Mouse (Mus musculus): ENCODE results near the gene Glod5. TPM values are rescaled to one million over a fixed set of nuclear protein-coding genes. Genes with fewer than 3 reads are reported as not detected.
"Not testable (repeated sequence)": the region's sequence is repeated elsewhere in the genome, so short reads cannot be mapped to it uniquely, and the experiment has no call there.

Gene Glod5
- polyA plus RNA-seq (2017; shearing (Covaris generic)) = not detected

DNA sequence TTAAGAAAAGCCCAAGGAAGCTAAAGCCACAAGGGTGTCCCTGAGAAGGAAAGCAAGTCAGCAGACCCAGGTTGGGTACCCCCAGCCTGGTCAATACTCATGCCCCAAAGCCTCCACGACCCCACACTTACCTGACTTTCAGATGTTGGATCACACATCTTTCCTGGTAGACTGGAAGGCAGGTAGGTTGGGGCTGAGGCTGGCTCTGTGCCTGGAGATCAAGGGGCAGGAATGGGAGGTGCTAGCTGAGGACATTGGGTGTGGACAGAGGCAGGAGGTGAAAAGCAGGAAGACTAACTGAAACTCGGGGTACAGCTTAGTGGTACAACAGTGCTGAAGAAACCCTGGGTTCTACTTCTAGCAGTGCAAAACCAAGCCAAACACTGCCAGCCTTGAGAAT is at the start of gene Glod5:
Gene Glod5 (minus strand): TSS at position 207 of the 400 bp plus-strand sequence.
- no peak for ATAC-seq

DNA sequence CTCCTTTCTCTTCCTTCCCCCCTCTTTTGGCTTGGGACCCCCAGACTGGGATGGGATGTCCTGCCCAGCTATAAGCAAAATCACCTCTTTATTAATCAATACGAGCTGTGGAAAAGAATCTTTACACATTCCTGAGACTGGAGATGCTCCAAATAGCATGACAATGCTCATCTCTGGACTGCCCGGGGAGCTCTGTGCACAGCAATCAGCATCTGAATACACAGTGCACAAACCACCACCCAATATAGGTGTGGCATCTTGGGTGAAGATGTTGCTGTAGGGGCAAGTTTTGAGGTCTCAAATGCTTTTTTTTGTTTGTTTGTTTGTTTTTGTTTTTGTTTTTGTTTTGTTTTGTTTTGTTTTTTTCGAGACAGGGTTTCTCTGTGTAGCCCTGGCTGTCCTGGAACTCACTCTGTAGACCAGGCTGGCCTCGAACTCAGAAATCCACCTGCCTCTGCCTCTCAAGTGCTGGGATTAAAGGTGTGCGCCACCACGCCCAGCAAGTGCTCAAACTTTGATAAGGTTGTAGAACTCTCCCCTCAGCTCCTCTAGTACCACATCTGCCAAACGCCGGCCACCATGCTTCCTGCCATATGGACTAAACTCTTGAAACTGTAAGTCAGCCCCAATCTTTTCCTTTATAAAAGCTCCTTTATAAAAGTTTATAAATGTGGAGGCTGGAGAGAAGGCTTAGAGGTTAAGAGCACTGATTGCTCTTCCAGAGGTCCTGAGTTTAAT is 32.9 kb upstream of the Glod5 start:
- not testable (repeated sequence) for ATAC-seq

DNA sequence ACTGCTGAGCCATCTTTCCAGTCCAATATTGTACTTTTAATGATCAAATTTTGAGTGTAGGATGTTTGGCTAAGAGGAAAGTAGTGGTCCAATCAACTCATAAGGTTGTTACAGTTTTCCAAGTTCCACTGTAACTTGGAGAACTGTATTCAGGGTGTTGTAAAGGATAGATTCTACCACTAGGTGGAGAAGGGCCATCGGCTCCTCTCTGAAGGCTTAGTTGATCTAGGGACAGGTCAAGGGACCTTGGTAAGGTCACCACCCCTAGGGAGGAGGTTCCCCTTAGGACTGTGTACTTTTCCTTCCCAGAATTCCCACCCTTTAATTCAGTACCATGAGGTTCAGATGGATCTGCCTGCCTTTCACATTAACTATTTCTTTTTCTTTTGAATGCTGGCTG is 14.7 kb upstream of the Glod5 start:
- no peak for ATAC-seq

DNA sequence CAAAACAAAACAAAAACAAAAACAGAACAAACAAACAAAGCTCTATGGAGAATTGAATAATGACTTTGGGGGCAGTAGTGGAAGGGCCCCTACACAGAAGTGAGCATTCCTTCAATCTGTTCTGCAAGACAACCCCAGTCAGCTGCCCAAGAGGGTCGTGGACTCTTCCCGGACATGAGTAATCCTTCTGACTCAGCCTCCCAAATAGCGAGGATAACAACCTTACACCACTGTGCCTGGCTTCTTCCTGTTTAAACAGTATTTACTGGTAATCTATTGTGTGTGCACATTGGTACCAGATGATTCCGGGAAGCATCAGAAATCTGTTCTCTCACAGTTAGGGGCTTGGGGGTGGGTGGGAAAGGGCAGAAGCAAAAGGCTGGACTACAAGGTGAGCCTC is 8.5 kb upstream of the Glod5 start:
- ATAC-seq = no peak

DNA sequence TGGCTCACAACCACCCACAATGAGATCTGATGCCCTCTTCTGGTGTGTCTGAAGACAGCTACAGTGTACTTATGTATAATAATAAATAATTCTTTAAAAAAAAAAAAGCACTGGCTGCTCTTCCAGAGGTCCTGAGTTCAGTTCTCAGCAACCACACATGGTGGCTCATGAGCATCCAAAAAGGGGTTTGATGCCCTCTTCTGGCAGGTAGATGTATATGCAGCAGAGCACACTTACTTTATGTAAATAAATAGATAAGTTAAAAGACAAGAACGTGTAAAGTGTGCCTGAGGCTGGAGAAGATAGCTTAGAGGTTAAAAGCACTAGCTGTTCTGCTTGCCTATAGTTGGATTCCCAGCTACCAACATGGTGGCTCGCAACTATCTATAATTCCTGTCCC is 6.5 kb upstream of the Glod5 start:
- no peak for ATAC-seq

DNA sequence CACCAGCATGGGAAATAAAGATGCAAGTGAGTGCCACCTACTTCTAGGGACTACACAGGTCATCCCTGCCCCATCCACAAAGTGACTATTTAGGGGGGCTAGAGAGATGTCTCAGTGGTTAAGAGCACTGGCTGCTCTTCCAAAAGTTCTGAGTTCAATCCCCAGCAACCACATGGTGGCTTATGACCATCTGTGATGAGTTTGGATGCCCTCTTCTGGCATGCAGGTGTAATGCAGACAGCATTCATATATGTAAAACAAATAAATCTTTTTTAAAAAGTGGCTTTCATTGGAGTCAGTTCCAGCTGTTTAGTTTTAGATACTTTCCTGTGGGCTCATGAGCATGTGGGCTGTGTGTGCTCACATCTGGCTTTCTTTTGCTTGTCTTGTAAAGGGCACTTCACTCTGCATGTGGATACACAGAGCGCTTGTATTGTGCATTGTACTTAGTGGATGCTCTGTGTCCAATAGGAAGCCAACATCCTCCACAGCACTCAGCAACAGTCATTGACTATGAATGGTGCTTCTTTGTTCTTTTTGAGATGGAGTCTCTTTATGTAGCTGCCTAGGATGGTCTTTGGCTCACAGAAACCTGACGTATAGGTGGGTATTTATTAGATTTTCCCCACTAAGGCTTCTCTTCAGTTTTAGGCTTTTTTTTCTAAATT is 2.0 kb upstream of the Glod5 start:
- ATAC-seq = no peak

DNA sequence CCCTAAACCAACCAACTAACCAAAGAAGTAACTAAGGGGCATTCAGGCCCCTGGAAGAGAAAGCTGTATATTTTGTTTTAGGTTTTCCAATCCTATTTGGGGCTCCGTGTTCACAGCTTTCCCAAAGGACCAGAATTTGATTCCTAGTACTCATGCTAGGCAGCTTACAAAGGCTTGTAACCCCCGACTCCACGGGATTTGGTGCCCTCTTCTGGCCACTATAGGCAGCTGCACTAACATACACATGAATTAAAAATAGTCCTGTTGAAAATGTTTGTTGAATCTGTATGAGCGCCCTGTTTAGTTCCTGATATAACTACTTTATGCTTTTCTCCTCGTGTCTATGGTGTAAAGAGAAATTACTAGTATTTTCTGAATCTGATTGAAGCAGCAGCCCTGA is 1.1 kb downstream of the Glod5 start:
- no peak for ATAC-seq

DNA sequence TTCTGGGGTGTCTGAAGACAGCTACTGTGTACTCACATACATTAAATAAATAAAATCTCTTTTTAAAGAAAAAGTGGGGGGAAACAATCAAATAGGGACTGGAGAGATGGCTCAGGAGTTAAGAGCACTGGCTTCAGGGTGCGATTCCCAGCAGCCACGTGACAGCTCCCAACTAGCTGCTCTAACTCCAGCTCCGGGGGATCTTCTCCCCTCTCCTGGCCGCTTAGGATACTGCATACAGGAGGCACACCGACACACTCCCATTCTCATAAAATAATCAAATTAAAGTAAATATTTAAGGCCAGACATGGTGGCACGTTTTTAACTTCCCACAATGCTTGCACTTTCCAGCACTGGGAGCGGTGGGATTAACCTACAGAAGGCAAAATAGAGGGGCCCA is 2.6 kb downstream of the Glod5 start:
- ATAC-seq = not testable (repeated sequence)

DNA sequence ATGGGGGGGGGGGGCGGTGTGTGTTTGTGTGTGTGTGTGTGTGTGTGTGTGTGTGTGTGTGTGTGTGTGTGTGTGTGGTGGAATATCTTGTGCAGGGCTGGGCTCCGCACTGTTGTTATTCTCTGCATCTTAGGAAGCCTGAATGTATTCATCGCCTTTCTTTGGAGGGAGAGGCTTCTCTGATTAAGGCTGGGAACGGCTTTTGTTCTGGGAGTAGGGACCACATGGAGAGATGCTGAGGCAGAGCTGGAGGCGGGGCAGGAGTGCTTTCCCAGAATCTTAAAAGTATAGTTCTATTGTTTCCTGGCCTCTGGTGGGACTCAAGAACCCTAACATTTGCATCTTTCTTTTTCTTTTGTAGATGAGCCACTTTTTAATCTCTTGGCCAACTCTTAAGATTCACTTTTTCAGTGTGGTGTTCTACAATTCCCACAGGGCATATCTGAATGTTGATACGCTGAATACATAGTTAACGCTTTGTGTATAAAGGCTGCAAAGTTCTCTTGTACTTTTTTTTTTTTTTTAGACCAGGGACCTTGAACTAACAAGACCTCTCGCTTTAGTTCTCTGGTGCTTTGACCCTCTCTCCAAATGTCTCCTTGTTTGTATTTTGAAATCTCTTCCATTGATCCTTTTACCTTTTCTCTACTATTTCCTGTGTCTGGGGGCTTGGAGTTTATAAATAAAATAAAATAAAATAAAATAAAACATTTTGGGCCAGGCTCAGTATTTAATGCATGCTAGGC is 4.5 kb downstream of the Glod5 start:
- ATAC-seq = no peak

DNA sequence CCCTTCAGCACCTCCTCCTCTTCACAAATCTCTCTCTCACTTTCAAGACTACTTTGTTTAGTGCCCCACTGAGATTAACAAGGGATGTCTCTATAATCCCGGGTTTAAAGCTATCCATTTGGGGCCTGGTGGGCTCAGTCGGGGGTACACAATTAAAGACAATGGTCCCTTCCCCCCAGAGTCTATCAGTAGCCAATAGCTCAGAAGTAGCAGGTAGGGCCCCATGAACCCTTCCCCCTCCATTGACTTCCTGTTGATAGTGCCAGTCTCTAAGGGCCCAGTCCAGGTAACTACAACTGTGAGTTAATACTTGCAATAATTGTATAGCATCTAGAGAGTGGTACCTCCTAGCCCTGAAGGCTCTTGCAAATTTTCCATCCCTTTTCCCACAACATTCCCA is 5.1 kb downstream of the Glod5 start:
- ATAC-seq = no peak

DNA sequence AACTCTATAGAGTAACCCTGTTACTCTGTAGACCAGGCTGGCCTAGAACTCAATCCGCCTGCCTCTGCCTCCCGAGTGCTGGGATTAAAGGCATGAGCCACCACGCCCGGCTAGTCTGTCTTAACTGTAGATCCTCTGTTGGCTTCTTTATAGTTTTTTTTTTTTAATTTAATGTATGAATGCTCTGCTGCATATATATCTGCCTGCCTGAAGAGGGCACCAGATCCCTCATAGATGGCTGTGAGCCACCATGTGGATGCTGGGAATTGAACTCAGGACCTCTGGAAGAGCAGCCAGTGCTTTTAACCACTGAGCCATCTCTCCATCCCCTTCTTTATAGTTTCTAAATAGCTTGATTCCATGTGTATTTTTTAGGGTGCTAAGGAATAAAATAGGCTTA is 8.9 kb downstream of the Glod5 start:
- not testable (repeated sequence) for ATAC-seq

DNA sequence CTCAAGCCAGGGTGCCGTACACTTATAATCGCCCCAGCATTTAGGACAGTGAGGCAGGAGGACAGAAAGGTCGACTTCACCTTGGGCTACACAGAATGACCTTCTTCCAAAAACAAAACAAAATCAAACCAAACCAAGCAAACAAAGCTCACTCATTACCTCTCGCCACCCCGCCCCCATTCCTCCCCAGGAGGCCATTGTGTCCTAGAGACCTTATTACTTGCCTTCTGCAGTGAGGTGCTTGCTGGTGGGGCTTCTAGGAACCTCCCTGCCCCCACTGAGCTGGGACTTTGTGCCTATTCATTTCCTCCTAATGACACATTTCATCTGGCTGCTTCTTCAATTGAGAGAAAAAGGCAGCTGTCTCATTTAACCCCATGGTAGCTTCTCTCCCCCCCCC is 9.7 kb downstream of the Glod5 start:
- ATAC-seq = no peak

DNA sequence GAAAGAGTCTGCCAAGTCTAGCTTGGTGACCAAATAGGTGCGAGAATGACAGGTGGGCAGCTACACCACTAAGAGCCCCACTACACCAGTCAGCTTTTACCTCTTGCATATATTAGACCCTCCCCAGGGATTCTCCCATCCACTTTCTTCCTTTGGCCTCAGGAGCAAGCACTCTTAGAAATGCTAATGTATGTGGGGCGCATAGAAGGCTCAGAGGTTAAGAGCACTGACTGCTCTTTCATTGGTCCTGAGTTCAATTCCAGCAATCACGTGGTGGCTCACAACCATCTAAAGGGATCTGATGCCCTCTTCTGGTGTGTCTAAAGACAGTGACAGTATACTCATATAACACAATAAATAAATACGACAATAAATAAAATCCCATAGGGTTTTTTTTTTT is 15.3 kb downstream of the Glod5 start:
- no peak for ATAC-seq

DNA sequence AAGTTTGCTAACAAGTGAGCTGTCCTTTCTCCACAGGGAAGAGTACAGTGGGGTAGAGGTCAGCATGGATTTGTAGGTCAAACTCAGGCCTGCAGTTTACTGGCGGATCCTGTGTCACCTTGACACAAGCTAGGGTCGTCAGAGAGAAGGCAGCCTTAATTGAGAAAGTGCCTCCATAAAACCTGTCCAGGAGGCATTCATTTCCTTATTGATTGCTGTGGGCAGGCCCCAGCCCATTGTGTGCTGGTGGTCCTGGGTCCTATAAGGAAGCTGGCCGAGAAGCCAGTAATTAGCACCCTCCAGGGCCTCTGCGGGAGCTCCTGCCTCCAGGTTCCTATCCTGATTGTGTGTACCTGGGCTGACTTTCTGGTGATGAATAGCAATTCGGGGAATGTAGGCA is 16.3 kb downstream of the Glod5 start:
- ATAC-seq = no peak

DNA sequence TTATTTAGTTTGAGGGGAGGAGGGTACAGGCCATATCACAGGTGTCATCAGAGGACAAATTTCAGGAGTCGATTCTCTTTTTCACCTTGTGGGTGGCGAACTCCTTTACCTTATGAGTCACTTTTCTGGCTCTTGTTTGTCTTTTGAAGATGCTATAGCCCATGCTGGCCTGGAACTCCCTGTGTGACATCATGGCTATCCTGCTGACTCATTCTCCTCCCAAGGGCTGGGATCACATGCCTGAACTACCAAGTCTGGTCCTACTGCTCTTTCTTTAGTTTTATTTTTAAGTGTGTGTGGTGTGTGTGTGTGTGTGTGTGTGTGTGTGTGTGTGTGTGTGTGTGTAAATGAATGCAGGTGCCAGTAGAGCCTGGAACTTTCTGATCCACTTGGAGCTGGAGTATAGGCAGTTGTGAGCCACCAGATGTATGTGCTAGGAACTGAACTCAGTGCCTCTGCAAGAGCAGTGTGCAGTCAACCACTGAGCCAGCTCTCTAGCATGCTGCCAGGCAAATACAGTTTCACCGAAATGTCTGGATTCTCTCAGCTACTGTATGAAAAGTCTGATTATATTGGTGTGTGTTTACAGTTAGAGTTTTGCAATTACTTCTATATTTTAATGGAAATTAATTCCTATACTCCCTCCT is 17.6 kb downstream of the Glod5 start:
- no peak for ATAC-seq

DNA sequence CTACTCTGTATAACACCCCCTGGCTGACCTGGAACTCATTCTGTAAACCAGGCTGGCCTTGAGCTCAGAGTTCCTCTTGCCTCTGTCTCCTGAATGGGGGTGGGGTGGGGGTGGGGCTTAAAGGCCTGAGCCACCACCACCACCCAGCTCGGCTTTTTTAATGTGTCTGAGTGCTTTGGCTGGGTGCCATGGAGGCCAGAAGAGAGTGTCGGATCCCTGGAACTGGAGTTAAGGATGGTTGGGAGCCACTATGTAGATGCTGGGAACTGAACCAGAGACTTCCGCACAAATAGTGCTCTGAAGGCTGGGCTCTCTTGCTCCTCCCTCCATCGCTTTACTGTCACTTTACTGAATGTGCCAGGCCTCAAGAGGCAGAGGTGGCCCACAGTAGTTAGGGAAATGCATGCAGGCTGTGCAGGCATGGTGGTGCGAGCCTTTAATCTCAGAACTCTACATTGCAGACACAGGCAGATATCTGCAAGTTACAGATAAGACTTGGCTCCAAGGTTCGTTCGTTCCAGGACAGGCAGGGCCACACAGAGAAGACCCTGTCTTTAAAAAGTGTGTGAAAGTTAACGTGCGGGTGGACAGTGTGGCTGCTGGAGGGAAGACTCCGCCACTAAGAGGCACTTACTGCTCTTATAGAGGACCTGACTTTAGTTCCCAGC is 25.1 kb downstream of the Glod5 start:
- no peak for ATAC-seq

DNA sequence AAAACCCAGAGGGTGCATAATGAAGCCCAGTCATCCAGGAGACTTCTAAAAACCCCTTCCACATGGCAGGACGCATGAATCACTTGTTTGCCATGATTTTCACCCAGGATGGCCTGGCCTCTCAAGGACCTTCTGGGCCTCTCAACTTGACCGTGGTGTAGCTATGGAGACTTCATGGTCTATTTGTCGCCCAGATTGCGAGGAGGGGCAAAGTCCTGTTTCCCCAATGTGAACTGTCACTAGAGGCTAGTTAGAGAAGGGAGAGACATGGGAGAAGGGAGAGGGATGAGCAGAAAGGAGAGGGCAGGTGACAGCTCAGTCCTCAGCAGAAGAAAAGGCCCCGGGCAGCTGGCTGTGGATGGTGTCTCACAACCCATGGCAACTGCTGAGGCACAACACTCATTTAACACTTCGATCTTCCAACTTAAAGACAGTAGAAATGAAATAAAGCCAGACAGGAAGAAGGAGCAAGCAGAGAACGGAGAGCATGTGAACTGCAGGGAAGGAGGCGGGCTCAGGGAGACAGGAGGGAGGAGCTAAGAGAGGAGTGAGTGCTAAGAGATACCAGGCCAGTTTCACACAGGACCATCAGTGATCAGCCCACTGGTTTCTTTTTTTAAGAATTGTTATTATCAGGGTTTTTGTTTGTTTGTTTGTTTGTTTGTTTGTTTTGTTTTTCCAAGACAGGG is 25.8 kb downstream of the Glod5 start:
- no peak for ATAC-seq

DNA sequence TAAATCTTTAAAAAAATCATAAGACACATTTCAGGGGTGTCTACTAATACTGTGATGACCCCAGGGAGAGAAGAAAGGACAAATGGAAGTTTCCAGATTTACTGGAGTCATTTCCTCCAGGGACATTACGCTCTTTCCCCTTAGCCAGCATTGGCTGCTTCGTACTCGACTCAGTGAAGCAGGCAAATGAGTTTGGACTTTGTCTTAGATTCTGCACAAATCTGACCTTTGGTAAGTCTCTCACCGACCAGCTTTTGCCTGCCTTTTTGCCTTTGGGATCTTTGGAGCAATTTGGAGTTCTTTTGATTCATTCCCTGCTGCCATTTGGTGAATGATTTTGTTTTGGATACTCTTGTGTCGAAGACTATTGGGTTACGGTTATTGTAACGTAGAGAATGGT is 36.9 kb downstream of the Glod5 start:
- ATAC-seq = no peak

DNA sequence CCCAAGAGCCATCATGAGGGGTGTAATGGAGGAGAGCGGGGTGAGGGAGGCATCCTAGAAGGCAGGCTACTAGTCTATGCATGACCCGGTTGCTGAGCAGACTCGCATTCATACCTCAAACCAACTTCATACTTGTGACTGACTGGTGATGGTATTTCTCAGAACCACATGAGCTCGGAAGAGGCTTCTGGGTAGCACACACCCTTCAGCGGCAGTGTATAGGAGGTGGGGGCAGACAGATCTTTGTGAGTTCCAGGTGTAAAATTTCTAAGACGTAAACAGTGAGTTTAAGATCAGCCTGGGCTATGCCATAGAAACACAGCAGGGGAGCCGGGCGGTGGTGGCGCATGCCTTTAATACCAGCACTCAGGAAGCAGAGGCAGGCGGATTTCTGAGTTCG is 40.4 kb downstream of the Glod5 start, which contains the start of gene Gata1:
Gene Gata1 (minus strand): TSS at position 180 of the 400 bp plus-strand sequence.
- peak; percentile 76 for ATAC-seq

DNA sequence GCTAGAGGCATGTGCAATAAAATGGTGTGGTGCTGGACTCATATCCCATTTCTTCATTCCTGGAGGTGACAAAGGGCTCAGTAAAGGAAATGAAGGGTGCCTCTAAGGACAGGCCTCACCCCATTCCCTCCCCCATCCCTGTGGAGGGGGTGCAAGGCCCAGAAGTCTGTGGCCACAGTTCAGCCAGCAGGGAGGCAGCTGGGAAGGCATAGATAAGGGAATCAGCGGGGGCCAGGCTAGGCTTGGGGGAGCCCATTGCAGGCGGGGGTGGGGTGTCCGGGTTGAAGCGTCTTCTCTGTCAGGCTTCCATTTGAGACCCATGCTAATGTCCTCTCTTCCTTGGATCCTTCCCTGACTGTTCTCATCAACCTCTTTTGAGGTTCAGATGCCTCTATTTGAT is 47.0 kb downstream of the Glod5 start:
- no peak for ATAC-seq

DNA sequence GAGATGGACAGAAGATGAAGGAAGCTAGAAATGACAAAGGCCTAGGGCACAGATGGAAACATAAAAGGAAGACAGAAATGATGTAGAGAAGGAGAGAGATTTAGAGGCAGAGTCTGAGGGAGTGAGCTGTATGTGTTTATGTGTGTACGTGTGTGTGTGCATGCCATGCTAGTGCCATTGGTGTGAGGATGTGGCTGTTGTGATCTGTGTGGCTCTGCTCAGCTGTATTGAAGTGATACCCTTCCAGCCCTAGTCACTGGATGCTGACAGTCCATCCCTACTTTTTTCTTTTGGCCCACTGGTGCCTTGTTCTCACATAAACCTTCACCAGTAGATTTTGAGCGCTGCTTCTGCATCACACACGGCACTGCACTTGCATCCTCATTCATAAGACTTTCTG is 49.4 kb downstream of the Glod5 start:
- no peak for ATAC-seq

DNA sequence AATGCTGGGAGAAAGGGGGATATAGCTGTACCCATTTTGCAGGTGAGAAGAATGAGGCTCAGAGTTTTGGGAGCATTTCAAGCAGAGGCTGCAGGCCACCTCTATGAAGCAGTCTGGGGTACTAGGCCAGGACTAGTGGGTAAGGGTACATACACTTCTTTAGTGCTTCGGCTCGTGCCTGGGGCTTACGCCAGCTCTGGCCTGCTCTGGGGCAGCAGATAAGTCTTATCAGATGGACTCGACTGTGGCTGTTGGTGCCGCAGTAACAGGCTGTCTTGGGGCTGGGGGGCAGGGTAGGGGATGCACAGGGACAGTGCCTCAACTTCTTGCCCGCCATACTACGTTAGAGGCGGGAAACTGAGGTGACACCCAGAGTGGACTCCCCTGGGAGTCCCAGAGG is 50.1 kb downstream of the Glod5 start:
- ATAC-seq = no peak
